Mouse (Mus musculus): ENCODE data around the gene Foxd3.

DNA sequence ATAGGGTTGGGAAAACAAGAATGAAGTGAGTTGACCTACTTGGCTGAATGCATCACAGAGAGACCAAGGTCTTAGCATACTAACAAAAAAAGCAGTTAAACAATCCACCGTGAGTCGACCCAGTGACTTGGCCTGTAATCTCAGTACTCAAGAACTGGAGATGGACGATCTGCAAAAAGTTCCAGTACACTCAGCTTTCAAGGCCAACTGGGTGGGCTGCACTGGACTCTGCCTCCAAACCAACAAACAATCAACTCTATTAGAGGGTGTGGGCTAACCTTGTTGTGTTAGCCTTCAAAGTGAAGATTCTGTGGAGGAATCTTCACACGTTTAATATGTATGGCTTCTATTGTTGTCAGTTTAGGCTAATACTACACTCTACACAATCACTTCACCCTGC, 20.1 kb upstream of the Foxd3 start:
- no peak for TF ChIP-seq CTCF (IDR thresholded peaks at IDR 0.05; ENCODE audit: borderline replicate concordance, control insufficient read depth, extremely low read depth, insufficient read depth, low read length, poor library complexity)
- no peak for TF ChIP-seq POLR2A (IDR thresholded peaks at IDR 0.05; ENCODE audit: control insufficient read depth, extremely low read depth, insufficient read depth, low read length, poor library complexity)
